Mouse (Mus musculus) cerebellum, adult 8-10 months (tissue): Measurements from ENCODE around the gene Il3.

Source experiments
- DNase-seq: peaks from one replicate; pipeline ENCODE4 v3.0.0; 2022

Gene Il3

GRCm38 (mm10) chr11:54271437-54271949 lies 4.4 kb upstream of the Il3 start:
- DNase-seq: no peak

DNA sequence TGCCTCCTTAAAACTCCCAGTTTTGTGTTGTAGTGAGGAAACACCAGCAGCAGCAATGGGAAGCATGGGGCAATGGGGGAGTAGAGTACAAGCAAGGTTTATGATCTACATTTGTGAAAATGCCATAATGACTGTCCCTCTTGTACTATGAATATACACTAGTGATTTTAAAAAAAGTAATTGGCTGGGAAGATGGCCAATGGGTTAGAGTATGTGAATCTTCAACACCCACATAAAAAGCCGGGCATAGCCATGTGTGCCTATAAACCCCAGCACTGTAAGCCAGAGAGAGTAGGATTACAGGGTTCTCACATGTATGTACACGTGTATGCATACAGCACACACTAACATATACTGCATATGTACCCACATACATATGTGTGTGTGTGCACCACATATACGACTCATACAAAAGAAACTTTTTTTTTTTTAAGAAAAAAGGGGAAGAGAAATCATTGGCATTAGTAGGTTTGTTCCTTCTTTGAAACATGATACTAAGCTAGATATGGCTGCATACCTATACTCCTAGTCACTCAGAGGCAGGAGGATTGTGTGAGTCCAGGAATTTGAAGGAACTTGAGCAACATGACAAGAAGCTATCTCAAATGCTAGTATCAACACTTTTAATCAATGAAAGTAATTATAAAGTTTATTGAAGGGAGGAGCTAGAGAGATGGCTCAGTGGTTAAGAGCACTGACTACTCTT lies 2.3 kb upstream of the Il3 start:
- no peak for DNase-seq

GRCm38 (mm10) chr11:54264542-54264941 lies 2.5 kb downstream of the Il3 start:
- DNase-seq: peak; percentile 72

DNA sequence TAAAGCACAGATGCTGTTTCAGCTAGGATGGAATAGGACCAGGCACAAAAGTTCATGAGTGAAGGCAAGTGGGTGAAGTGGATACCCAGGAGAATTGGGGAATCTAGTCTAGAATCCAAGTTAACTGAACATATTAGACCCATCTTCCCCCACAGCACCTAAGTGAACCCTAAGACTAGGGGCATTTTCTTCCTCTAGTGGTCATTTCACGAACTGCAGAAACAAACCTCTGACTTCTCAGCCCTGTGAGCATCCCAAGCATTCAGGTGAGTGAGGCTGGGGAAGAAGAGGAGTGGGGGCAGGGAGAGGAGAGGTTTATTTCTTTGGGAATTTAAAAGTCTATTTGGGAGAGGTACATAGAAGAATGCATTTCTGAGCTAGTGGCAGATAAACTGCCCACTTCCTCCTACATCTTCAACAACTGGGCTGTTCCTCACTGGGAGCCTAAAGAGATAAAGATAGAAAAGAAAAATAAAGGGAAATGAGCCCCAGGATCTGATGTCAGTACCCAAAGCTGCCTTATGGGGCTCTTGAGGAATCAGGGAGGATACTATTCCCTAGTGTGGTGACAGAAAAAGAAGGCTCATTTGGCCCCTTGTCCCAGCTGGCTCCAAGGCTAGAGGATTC lies 3.6 kb downstream of the Il3 start:
- no peak for DNase-seq

DNA sequence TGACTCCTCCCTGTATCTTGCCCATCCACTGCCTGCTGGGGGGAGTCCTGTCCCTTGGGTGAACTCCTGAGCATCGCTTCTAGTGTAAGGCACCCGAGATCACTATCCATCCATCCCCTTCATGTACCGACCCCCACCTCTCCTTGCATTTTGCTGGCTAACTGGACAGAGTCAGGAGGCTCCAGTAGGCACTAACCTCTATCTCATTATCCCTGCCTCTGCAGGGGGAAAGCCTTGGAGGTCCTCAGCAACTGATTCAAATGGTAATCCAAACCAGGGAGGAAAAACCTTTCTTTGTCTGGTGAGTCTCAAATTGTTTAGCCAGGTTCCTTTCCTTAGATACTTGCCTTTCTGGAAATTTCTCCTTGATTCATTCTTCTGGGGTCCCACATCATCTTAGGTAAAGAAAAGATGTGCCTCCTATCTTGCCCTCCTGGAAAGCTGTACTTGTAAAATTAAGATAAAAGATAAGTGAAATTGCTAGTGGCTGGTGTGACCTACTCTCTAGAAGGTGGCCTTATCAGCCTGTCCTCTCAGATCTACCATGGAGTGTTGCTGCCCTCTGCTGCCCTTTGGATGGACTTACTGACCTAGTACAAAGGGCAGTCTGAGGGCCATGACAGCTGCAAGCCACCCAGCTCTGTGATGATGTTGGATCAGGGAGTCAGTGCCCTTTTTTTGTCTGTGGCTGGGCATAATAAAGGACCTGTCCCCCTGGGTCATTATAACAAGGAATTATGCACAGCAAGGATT lies 10.3 kb downstream of the Il3 start:
- peak; percentile 81 for DNase-seq

- DNase-seq: no peak
These were observed 13.0 kb downstream of the Il3 start for GRCm38 (mm10) chr11:54254114-54254513.

GRCm38 (mm10) chr11:54250575-54250974 lies 16.5 kb downstream of the Il3 start:
- DNase-seq: no peak

DNA sequence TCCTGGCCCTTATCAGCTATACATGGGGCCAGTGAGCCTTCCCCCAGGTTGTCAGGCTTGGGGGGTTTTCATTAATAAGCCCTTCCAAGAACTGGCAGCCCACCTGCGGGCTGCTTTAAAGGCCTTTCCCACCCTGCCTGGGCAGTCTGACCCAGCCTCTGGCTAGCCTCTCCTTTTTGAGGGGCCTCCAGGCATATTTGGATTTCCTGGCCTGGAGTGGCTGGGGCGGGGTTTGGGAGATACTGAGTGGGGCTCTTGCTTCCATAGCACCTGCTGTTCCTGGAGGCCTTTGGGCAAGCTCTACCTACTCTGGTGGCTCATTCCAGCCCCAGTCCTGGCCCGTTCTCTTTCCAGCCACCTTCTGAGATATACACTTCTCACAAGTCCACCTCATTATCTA lies 17.3 kb downstream of the Il3 start:
- no peak for DNase-seq

- DNase-seq: no peak
These were observed 17.9 kb downstream of the Il3 start, which contains the start of gene Csf2 for GRCm38 (mm10) chr11:54248940-54249717. Csf2 (minus strand) TSS chr11:54249667.

DNA sequence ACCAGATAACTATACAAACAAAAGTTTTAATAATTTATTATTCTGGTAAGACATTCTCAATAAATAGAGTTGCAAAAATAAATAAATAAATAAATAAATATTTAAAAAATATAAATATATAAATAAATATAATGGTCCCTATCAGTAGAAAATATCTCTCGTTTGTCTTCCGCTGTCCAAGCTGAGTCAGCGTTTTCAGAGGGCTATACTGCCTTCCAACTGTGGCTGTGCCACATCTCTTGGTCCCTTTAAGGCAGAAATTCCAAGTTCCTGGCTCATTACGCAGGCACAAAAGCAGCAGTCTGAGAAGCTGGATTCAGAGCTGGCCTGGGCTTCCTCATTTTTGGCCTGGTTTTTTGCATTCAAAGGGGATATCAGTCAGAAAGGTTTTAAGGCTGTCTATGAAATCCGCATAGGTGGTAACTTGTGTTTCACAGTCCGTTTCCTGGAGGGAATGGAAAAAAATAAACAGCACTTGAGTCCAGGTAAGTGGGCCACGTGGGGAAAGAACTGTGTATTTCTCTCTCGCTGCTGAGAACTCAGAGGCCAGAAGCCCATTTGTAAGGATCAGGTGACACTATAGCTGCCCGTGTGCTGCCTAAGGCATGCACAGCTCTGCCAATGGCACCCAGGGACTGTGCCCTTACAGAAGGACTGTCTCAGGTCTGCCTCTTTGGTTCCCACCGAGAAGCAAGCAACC lies 19.7 kb downstream of the Il3 start:
- no peak for DNase-seq

DNA sequence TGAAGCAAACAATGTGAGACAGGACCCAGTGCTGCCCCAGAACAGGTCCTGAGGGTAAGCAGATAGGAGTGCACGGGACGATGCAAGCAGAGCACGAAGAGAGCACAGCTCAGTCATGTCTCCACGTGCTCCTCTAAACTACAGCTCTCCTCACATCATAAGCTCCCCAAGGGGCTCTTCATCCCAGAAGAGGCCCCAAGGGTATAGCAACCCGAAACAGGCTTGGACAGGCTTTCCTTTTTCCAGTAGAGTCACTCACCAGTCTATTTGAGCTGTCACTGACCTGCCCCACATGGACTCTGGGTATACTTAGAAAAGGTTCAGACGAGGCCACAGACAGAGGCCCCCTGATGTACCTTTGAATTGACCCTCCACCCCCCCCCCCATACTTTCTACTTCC lies 22.6 kb downstream of the Il3 start:
- DNase-seq: no peak

DNA sequence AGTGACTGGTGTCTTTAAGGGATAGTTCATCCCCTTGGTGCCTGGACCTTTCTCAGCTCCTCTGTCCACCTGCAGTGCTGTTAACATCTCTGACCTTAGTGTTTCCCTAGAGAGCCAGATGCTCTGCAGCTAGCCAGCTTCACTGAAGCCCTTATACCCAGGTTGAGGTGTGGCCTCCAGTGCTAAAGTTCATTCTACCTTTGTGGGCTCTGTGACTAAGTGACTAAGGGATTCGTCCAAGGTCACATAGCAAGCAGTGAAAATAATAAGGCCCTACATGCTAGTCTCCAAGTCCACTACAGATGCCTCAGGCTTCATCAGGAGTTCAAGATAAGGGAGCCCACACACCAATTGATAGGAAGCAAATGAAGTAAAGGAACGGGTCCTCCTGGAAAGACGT lies 24.6 kb downstream of the Il3 start:
- no peak for DNase-seq

DNA sequence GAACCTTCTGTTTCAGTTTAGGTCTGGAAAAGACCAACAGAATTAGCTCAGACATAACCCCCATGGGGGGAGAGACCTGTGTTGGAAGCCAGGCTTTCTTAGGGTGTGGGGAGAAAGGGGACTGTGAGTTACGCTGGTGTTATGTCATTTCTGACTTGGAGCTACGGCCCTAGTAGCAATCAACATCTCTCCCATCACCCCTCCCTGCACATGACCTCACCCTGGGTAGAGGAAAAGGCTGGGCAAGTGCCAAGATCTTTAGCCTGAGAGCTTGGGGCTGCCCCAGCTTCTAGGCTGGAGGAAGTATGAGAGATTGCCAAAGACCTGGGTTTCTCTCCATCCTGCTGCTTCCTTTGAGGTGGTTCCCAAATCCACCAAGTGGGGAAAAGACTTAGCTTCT lies 30.1 kb downstream of the Il3 start:
- DNase-seq: peak; percentile 25

DNA sequence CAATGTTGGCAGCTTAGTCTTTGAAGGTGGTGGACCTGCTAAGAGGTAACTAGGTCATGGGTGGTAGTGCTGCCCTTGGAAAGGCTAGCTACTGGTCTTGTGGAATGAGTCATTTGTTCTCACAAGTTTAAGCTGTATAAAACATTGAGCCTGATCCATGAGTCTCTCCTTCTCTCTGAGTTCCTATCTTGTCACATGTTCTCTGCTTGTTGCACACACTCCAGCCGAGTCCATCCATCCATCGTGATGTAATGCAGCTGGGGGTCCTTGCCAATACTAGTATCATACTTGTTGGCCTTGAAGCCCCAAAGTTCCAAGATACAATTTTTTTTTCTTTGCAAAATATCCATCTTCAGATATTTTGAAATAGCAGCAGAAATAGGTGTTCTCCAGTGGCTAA lies 39.6 kb downstream of the Il3 start:
- DNase-seq: no peak

DNA sequence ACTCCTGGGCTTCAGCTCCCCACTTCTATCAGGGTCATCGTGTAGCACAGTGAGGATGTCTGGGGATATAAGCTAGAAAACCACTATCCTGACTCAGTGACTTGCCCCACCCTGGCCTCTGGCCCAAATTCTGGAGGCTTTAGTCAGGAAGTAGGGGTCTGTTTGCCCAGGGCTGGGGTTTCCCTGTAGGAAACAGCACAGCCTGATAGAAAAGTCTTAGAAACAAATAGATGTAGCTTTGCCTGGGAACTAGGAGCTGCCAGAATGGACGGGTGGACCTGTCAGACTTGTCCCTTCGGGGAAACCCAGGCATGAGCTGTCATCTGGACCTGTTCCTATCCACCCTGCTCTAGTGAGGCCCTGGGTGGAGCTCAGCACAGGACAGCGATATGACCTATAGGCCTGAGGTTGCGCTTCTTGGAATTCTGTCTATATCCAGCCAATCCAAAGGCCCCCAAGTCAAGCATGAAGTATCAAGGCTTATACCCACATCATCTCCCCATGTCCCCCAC lies 42.5 kb downstream of the Il3 start:
- no peak for DNase-seq

- no peak for DNase-seq
These were observed 43.2 kb downstream of the Il3 start for GRCm38 (mm10) chr11:54223637-54224474.

- no peak for DNase-seq
These were observed 47.0 kb downstream of the Il3 start for GRCm38 (mm10) chr11:54219903-54220740.

DNA sequence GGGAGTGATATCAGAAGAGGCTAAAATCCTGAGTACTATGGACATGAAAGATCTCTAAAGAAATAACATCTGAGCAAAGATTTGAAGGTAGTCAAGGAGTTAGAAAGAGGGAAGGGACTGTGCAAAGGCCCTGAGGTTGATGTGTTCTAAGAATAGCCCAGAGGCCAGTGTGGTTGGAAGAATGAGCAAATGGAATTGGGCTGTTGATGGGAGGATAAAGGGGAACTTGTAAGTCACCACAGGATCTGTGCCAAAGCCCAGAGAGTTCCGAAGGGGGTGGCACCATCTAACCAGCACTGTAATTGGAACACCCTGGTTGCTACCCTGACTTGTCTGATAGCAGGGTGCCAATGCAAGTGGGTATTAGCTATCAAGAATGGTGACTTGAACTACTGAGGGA lies 47.9 kb downstream of the Il3 start:
- no peak for DNase-seq

DNA sequence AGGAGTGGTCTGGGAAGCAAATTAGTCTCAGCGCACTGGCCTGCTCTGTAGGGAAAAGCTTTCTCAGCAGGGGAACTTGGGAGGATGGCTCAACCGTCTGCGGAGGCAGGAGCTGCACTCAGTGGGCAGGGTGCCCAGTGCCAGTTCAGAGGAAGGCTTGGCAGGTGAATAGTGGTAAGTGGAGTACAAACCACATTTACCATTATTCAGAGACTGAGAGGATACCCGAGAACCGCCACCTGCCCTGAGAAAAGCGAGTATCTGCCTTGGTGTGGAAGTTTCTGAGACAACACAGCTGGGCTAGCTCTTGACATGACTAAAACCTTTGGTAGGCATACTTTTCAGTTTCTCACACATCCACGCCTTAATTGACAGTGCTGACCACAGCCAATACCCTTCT lies 49.7 kb downstream of the Il3 start:
- peak; percentile 71 for DNase-seq

GRCm38 (mm10) chr11:54216091-54216490 lies 51.0 kb downstream of the Il3 start:
- no peak for DNase-seq
